Mouse (Mus musculus) embryonic fibroblast, embryonic 13.5 days (primary cell): ENCODE data around the gene Hsf4. TPM values are rescaled to one million over a fixed set of nuclear protein-coding genes. Genes with fewer than 3 reads are reported as not detected.

Experiments
- H3K27ac ChIP-seq: 2 replicates; pipeline ENCODE4 v1.5.1; 2012; ENCODE audit warnings: low read length, control low read depth, inconsistent platforms; ENCODE audit not compliant: insufficient read depth
- H3K4me1 ChIP-seq: 2 replicates; pipeline ENCODE4 v1.6.1; 2011; ENCODE audit warnings: low read length; ENCODE audit not compliant: control insufficient read depth, insufficient read depth
- H3K4me3 ChIP-seq: 2 replicates; pipeline ENCODE4 v1.5.1; 2011; ENCODE audit warnings: mild to moderate bottlenecking, control low read depth, low read length; ENCODE audit not compliant: insufficient read depth
- CTCF ChIP-seq: IDR thresholded peaks from 2 replicates; pipeline ENCODE4 v1.5.1; 2011; ENCODE audit warnings: mild to moderate bottlenecking, control low read depth, low read length, moderate library complexity, borderline replicate concordance; ENCODE audit not compliant: insufficient read depth
- POLR2A ChIP-seq: IDR thresholded peaks from 2 replicates; pipeline ENCODE4 v1.6.1; 2011; ENCODE audit warnings: low read depth, mild to moderate bottlenecking, control low read depth, low read length, moderate library complexity
- polyA plus RNA-seq: library from polyadenylated mRNA; stranded (reverse); fragments of >200 nt; gene quantifications from 2 replicates; pipeline ENCODE4 v1.2.4, GENCODE M21; 2011; ENCODE audit warnings: low read depth; ENCODE audit not compliant: missing spikeins, insufficient read length

The Hsf4 gene
- polyA plus RNA-seq, 1 experiment, result 1.7 TPM

- TF ChIP-seq POLR2A (no peak), CTCF (no peak)
- Histone ChIP-seq H3K27ac (no peak overlapping the region), H3K4me3 (no peak overlapping the region)
Measured at GRCm38 (mm10) chr8:105258911-105259720, 10.5 kb upstream of the Hsf4 start.

GRCm38 (mm10) chr8:105259721-105260320 lies 9.8 kb upstream of the Hsf4 start:
- H3K27ac ChIP-seq, result no peak overlapping the region
- H3K4me1 ChIP-seq, result no peaks in the 10 kb centered on the region
- TF ChIP-seq POLR2A (no peak), CTCF (peak; percentile 93)
- H3K4me3 ChIP-seq, result no peak overlapping the region

More at GRCm38 (mm10) chr8:105258911-105259720, 10.5 kb upstream of the Hsf4 start:
- H3K4me1 ChIP-seq, result no peaks in the 10 kb centered on the region

- no peak for TF ChIP-seq CTCF
- TF ChIP-seq POLR2A, result no peak
- Histone ChIP-seq H3K27ac (no peak overlapping the region), H3K4me3 (no peak overlapping the region), H3K4me1 (no peaks in the 10 kb centered on the region)
Measured at GRCm38 (mm10) chr8:105260371-105261099, 9.1 kb upstream of the Hsf4 start.

- Histone ChIP-seq H3K27ac (no peak overlapping the region), H3K4me1 (no peaks in the 10 kb centered on the region), H3K4me3 (no peak overlapping the region)
- TF ChIP-seq CTCF (no peak), POLR2A (no peak)
Measured at GRCm38 (mm10) chr8:105261326-105261980, 8.1 kb upstream of the Hsf4 start.

GRCm38 (mm10) chr8:105263244-105263912 lies 6.2 kb upstream of the Hsf4 start:
- TF ChIP-seq POLR2A (no peak), CTCF (peak; percentile 6; the same call in 1 of the 2 replicates)
- Histone ChIP-seq H3K4me3 (peak overlapping the region; percentile 69; the same call in 1 of the 2 replicates), H3K4me1 (no peaks in the 10 kb centered on the region), H3K27ac (no peak overlapping the region)

- Histone ChIP-seq H3K27ac (peak within 1 kb of the TSS; percentile 34; the same call in 1 of the 2 replicates), H3K4me3 (peak within 1 kb of the TSS; percentile 69), H3K4me1 (no peaks in the 10 kb centered on the region)
- TF ChIP-seq POLR2A, result peak; percentile 83
- no peak for TF ChIP-seq CTCF
Measured at GRCm38 (mm10) chr8:105264024-105264982, 5.3 kb upstream of the Hsf4 start, which contains the start of the genes Tradd and Fbxl8. Gene Tradd, minus strand, starts transcription at chr8:105264609. Gene Fbxl8, plus strand, starts transcription at chr8:105264648.

- Histone ChIP-seq H3K4me1 (no peaks in the 10 kb centered on the region), H3K4me3 (peak overlapping the region; percentile 69), H3K27ac (peak overlapping the region; percentile 34; the same call in 1 of the 2 replicates)
- TF ChIP-seq POLR2A, result peak; percentile 40; the same call in 1 of the 2 replicates
- no peak for TF ChIP-seq CTCF
Measured at GRCm38 (mm10) chr8:105265128-105265527, 4.5 kb upstream of the Hsf4 start.

GRCm38 (mm10) chr8:105266775-105267174 lies 2.8 kb upstream of the Hsf4 start:
- H3K4me3 ChIP-seq, result no peak overlapping the region
- H3K4me1 ChIP-seq, result no peaks in the 10 kb centered on the region
- no peak overlapping the region for H3K27ac ChIP-seq
- TF ChIP-seq POLR2A (no peak), CTCF (no peak)
